Mouse (Mus musculus) cerebellum, adult 11 months (tissue): ENCODE measurements at regions not wholly inside any gene's neighbourhood (a gene's known extent, or its start where the extent isn't known, plus 50 kb on each side); places are given as distances from the start of the nearest gene placed in this dataset.

Source experiments
- DNase-seq: peaks from one replicate; pipeline ENCODE4 v3.0.0; 2022

DNA sequence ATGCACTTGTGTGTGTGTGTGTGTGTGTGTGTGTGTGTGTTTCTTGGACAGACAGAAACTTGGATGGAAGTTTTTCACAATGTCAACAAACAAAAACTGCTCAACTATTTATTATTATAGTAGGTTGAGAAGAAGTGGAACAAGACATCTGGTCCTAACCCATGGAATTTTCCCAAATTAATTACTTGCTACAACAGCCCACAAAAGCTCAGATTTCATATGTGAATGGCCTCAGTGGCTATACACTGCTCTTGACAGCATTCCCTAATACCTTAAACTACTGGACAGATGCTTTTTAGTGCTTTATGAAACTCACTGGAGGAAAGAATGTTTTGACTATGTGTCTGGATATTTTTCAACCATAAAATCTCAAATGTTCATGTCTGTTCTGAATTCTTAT lies 2009.5 kb upstream of the Pcdh17 start:
- no peak for DNase-seq

DNA sequence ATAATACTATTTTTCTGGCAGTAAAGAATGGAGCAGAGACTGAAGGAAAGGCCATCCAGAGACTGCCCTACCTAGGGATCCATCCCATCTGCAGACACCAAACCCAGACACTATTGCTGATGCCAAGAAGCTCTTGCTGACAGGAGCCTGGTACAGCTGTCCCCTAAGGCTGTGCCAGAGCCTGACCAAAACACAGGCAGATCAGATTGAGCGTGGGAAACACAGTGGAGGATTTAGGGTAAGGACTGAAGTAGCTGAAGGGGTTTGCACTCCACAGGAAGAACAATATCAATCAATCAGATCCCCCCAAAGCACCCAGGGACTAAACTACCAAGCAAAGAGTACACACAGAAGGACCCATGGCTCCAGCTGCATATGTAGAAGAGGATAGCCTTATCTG lies 1994.5 kb upstream of the Pcdh17 start:
- DNase-seq, result peak; percentile 10

DNA sequence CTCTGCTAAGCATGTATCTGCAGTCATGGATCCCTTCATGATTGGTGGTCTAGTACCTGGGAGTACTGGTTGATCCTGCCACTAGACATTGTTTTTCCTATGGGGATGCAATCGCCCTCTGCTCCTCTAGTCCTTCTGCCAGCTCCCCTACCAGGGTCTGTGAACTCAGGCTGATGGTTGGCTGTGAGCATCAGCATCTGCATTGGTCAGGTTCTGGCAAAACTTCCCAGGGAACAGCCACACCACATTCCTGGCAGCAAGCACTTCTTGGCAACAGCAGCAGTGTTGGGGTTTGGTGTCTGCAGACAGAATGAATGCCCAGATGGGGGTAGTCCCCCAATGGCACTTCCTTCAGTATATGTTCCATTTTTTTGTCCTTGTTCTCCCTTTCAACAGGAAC lies 1989.9 kb upstream of the Pcdh17 start:
- no peak for DNase-seq

DNA sequence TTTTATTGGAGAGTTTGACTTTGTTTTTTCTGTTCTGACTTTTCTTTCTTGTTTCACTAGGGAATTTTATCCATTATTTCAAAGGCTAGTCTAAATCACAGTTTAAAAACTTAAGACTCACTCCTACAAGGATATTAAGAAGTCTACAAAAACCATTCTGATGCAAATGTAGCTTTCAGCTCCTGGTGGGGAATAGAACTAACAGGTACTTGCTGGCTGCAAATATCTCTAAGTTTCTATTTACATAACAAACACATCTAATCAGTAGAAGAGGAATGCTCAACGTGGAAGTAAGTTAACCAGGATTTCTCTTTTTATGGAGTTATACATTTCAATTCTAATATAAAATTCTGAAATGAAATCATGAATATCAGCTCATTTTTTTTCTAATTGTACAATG lies 1976.7 kb upstream of the Pcdh17 start:
- DNase-seq, result no peak
